Mouse (Mus musculus): ENCODE measurements around the gene Egfr.

Egfr gene

DNA sequence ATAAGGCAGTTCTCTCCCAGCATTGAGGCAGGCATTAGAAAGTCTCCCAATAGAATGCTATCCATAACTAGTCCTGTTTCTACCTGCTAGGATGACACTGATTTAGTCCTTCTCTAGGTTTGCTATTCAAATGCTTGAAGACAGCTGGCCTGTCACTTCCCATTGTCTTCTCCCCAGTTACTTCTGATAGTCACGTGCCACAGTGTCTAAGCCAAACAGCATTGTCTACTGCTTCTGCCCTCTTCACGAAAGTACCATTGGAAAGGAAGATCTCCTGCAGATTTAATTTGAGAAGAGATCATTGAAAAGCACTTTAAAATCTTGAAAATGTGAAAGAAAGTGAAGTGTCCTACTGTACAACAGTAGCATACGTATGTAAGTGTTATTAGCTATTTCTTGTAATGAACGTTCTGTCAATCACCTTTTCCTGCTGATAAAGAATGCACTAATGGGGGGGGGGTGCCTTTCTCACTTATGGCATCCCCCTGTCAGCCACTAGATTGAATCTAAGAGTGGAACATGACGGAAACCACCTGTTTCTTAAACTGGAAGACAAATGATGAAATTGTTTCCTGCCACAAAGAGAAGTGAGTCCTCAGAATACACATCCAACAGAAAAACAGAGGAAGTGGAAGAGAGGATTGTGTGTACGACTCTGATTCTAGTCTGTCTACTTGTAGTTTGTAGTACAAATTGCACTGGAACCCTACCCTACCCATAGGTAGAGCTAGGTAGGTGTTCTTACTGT lies 204.3 kb downstream of the Egfr start:
- no peak for DNase-seq (ENCODE audit: low spot score)

DNA sequence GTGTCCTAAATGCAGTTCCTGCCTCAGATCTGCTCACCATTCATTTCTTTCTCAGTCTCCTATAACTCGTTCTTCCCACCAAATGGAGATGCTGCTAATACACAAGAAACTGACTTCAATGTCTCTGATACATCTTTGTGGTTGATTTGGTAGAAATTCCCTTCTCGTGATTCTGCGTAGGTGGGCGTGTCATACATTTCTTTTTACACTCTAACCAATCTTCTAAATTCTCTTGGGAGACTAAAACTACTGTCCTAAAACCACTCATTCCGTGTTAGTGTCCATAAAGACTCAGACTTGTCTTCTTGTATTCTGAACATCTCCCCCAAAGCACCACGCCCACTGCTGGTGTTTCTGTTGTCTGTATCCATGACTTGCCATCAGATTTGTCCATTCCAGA lies 205.0 kb downstream of the Egfr start:
- no peak for DNase-seq (ENCODE audit: low spot score)

DNA sequence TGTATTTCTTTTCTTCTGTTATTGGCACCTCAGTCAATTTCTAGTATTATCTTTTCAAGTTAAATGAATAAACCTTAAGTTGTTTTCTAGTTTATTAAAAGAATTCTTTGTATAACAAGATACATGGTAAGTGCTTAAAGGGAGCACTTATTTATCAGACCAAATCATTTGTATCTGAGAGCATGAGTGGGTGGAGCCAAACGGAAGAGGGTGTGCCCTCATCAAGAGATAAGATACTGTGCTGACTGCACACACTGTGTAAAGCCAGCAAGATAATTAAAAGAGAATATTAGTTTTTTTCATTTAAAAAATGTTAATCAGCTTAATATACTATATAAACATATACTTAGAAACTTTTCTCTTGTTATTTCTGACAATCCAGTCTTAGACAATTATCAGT lies 206.5 kb downstream of the Egfr start:
- no peak for DNase-seq (ENCODE audit: low spot score)

Data from left cerebral cortex, adult 11 months (tissue).